ENCODE assay signal across 8 mouse cellular contexts in genomic region chr4:59331633-59332032, GRCm38 (mm10).
DNase-seq lines count a peak whose midpoint lies in the region; ATAC-seq lines count a peak whose summit lies in the region.

No protein-coding gene starts in this region.

- peak; percentile 51 for ATAC-seq in liver, embryonic 12.5 days

- WGBS in liver, embryonic 12.5 days (ENCODE audit: insufficient replicate concordance) = 26% methylated on average over 9 of the region's 9 CpGs

- no peaks in the 10 kb centered on the region for H3K9me3 ChIP-seq in liver, embryonic 12.5 days (replicated peaks)

- H3K36me3 ChIP-seq in liver, embryonic 12.5 days = peaks cover 82% of the 10 kb centered on the region

- no peaks in the 10 kb centered on the region for H3K27me3 ChIP-seq in liver, embryonic 12.5 days (replicated peaks)

- peak; percentile 6 for DNase-seq in cerebellum, adult 11-12 months
- DNase-seq in cerebellum, postnatal 4 days (ENCODE audit: low spot score in 2 of 2) = no peak
- peak; percentile 89 for DNase-seq in adrenal gland, postnatal 10 days
- DNase-seq in gastrocnemius, postnatal 25 days = peak; percentile 85
- DNase-seq in kidney, adult 8-10 months = peak; percentile 56 to 61
- peak; percentile 33 for DNase-seq in ovary, postnatal 14 days (ENCODE audit: low spot score)
- peak; percentile 45 for DNase-seq in urinary bladder, postnatal 10 days (ENCODE audit: low spot score)

- H3K9ac ChIP-seq in liver, embryonic 12.5 days = no peak overlapping the region

- H3K27ac ChIP-seq in liver, embryonic 12.5 days = peak overlapping the region; percentile 76

- H3K4me2 ChIP-seq in liver, embryonic 12.5 days = no peak overlapping the region

- H3K4me3 ChIP-seq in liver, embryonic 12.5 days = no peak overlapping the region

- peaks cover 17% of the 10 kb centered on the region for H3K4me1 ChIP-seq in liver, embryonic 12.5 days

Comparison
In these comparisons a context has a peak if more than half of its experiments do, and no peak if none do; other contexts are left out.
1. DNase-seq: peak in cerebellum, adult 11-12 months (single experiment), adrenal gland, postnatal 10 days (single experiment), gastrocnemius, postnatal 25 days (single experiment), kidney, adult 8-10 months (2 of 2), ovary, postnatal 14 days (single experiment) and urinary bladder, postnatal 10 days (single experiment); none in cerebellum, postnatal 4 days (0 of 2).